Mouse (Mus musculus) forebrain, embryonic 15.5 days (tissue): ENCODE results near the gene Gm3238. TPM values are rescaled to one million over a fixed set of nuclear protein-coding genes. Genes with fewer than 3 reads are reported as not detected.

Experiments used
- ATAC-seq: fragments of 200-750 bp; cut with Nextera tagmentation; replicated peaks from 2 replicates; pipeline ENCODE4 v1.8.0; 2017; ENCODE audit warnings: mild to moderate bottlenecking, moderate TSS enrichment, moderate library complexity
- H3K27ac ChIP-seq: fragments of 300-500 bp; sonication (generic); replicated peaks from 2 replicates; pipeline ENCODE4 v1.5.1; 2015; ENCODE audit warnings: mild to moderate bottlenecking, inconsistent platforms
- H3K27me3 ChIP-seq: fragments of 300-500 bp; sonication (generic); 2 replicates; pipeline ENCODE4 v1.6.1; 2015; ENCODE audit warnings: inconsistent platforms
- H3K36me3 ChIP-seq: fragments of 300-500 bp; sonication (generic); 2 replicates; pipeline ENCODE4 v1.6.1; 2015; ENCODE audit warnings: mild to moderate bottlenecking, inconsistent platforms
- H3K4me1 ChIP-seq: fragments of 300-500 bp; sonication (generic); 2 replicates; pipeline ENCODE4 v1.6.1; 2015; ENCODE audit warnings: inconsistent platforms
- H3K4me2 ChIP-seq: fragments of 300-500 bp; sonication (generic); replicated peaks from 2 replicates; pipeline ENCODE4 v1.6.1; 2015; ENCODE audit warnings: mild to moderate bottlenecking, inconsistent platforms
- H3K4me3 ChIP-seq: fragments of 300-500 bp; sonication (generic); 2 replicates; pipeline ENCODE4 v1.5.1; 2015; ENCODE audit warnings: mild to moderate bottlenecking, inconsistent platforms
- H3K9ac ChIP-seq: fragments of 300-500 bp; sonication (generic); replicated peaks from 2 replicates; pipeline ENCODE4 v1.6.1; 2015; ENCODE audit warnings: mild to moderate bottlenecking, inconsistent platforms
- H3K9me3 ChIP-seq: fragments of 300-500 bp; sonication (generic); 2 replicates; pipeline ENCODE4 v1.6.1; 2016; ENCODE audit warnings: inconsistent platforms
- WGBS: fragments of 180-500 bp; shearing (Covaris S2); methylation state at CpG from one replicate; pipeline ENCODE4 v1.1.7; 2015; ENCODE audit warnings: mixed read lengths; 5-methylcytosine and 5-hydroxymethylcytosine counted together
- polyA plus RNA-seq: library from polyadenylated mRNA; unstranded; fragments of >200 nt; fragmentation: Nextera tagmentation; extraction: Ambion mirVana; gene quantifications from 2 replicates; pipeline ENCODE4 v1.2.1, GENCODE M21; 2015

The Gm3238 gene
- polyA plus RNA-seq, 1 experiment from 2014 or later = not detected

DNA sequence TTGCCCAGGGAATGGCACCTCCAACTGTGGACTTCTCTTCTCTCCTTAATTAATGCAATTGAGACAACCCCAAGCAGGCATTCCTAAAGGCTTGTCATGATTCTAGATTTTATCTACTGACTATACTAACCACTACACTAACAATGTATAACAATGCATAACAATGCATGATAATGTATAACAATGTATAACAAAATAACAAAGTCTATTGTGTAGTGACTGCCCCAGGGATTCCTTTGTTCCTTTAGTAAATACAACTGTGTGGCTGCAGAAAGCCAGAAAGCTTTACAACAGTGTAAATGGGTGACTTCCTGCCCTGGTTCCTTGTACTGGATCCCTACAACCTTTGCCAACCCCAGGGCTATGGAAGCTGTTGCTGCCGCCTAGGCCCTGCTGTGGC lies 35.2 kb downstream of the Gm3238 start:
- no peak overlapping the region for H3K9ac ChIP-seq
- H3K9me3 ChIP-seq = no peaks in the 10 kb centered on the region; the same call in 1 of the 2 replicates
- H3K4me1 ChIP-seq = no peaks in the 10 kb centered on the region
- ATAC-seq = no peak
- no peaks in the 10 kb centered on the region for H3K27me3 ChIP-seq
- 93% methylated on average over 1 of the region's 1 CpGs for WGBS
- H3K4me3 ChIP-seq = no peak overlapping the region
- no peak overlapping the region for H3K27ac ChIP-seq
- no peaks in the 10 kb centered on the region for H3K36me3 ChIP-seq
- no peak overlapping the region for H3K4me2 ChIP-seq

DNA sequence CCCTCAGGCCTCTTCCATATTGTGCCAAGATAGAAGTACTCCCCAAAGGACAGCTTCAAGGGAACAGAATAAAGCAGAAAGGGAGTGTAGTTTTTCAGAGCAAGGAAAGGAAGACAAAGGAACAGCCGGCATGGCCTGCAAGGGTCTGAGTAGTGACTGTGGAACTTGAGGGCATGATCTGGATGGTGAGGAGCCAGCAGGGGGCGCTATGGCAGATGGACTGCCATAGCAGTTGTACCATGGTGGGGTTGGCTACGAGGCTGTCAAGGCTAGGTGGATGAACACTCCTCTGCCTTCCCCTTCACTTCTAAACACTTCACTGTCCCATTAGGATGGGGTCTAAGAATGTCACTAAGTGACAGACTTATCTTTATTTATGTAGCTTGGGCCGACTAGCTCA lies 41.9 kb downstream of the Gm3238 start:
- WGBS = 50% methylated on average over 4 of the region's 4 CpGs
- no peak overlapping the region for H3K4me2 ChIP-seq

GRCm38 (mm10) chr10:77728280-77728679 lies 42.8 kb downstream of the Gm3238 start:
- Histone ChIP-seq H3K9ac (no peak overlapping the region), H3K27me3 (no peaks in the 10 kb centered on the region), H3K4me3 (no peak overlapping the region), H3K9me3 (no peaks in the 10 kb centered on the region), H3K27ac (no peak overlapping the region), H3K4me2 (no peak overlapping the region), H3K4me1 (no peaks in the 10 kb centered on the region), H3K36me3 (no peaks in the 10 kb centered on the region)
- 72% methylated on average over 4 of the region's 4 CpGs for WGBS
- no peak for ATAC-seq

More for the DNA sequence above, 41.9 kb downstream of the Gm3238 start:
- no peak for ATAC-seq
- Histone ChIP-seq H3K9me3 (no peaks in the 10 kb centered on the region), H3K27me3 (no peaks in the 10 kb centered on the region), H3K4me3 (no peak overlapping the region), H3K27ac (no peak overlapping the region), H3K36me3 (no peaks in the 10 kb centered on the region), H3K4me1 (no peaks in the 10 kb centered on the region), H3K9ac (no peak overlapping the region)

GRCm38 (mm10) chr10:77726186-77726585 lies 44.9 kb downstream of the Gm3238 start, which contains the start of gene Gm10100:
TSS of gene Gm10100 (plus strand) at chr10:77726486.
- H3K9me3 ChIP-seq = no peaks in the 10 kb centered on the region
- ATAC-seq = no peak
- H3K4me3 ChIP-seq = no peak within 1 kb of the TSS
- WGBS = 35% methylated on average over 3 of the region's 3 CpGs
- H3K9ac ChIP-seq = no peak within 1 kb of the TSS
- H3K27ac ChIP-seq = no peak within 1 kb of the TSS
- no peaks in the 10 kb centered on the region for H3K4me1 ChIP-seq
- H3K36me3 ChIP-seq = no peaks in the 10 kb centered on the region
- no peak within 1 kb of the TSS for H3K4me2 ChIP-seq
- H3K27me3 ChIP-seq = no peaks in the 10 kb centered on the region

DNA sequence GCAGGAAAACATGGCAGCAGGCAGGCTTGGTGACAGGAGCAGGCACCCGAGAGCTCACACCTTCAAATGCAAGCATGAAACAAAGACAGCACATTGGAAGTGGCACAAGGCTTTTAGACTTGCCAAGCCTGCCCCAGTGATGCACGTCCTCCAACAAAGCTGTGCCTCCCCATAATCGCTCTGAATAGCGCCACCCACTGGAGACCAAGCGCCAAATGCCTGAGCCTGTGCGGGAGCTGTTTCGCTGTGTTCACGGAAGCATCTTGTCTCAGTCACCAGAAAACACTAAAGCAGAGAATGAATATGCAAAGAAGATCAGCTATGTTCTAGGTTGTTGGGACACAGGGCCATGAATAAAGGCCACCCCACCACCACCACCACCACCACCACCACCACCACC lies 46.3 kb downstream of the Gm3238 start:
- WGBS = 75% methylated on average over 8 of the region's 8 CpGs
- H3K4me1 ChIP-seq = no peaks in the 10 kb centered on the region
- ATAC-seq = no peak
- H3K27me3 ChIP-seq = no peaks in the 10 kb centered on the region
- H3K27ac ChIP-seq = no peak overlapping the region
- no peak overlapping the region for H3K9ac ChIP-seq
- H3K36me3 ChIP-seq = no peaks in the 10 kb centered on the region
- H3K9me3 ChIP-seq = no peaks in the 10 kb centered on the region
- H3K4me2 ChIP-seq = no peak overlapping the region
- no peak overlapping the region for H3K4me3 ChIP-seq

Other genes with a start within 250 kb of the Gm3238 start
- 0.65 and 0.87 TPM in 2 replicates for gene Itgb2, start 241.1 kb downstream of the Gm3238 start, polyA plus RNA-seq
- gene Pttg1ip, start 189.6 kb downstream of the Gm3238 start, polyA plus RNA-seq = 67.5 and 71.0 TPM in 2 replicates
- 318 and 322 TPM in 2 replicates for gene Sumo3, start 165.2 kb downstream of the Gm3238 start, polyA plus RNA-seq
- gene Gm49325, start 165.1 kb downstream of the Gm3238 start, polyA plus RNA-seq = 4.2 and 8.6 TPM in 2 replicates
- gene Ube2g2, start 149.1 kb downstream of the Gm3238 start, polyA plus RNA-seq = 108 and 117 TPM in 2 replicates
- 0.17 and 0.52 TPM in 2 replicates for gene Tspear, start 84.8 kb downstream of the Gm3238 start, polyA plus RNA-seq
- gene Gm19402, start 80.6 kb downstream of the Gm3238 start, polyA plus RNA-seq = not detected in 2 replicates
- not detected in 2 replicates for gene Gm9508, start 74.1 kb downstream of the Gm3238 start, polyA plus RNA-seq
- gene Gm10272, start 64.7 kb downstream of the Gm3238 start, polyA plus RNA-seq = not detected in 2 replicates
- not detected in 2 replicates for gene Gm10024, start 59.9 kb downstream of the Gm3238 start, polyA plus RNA-seq
- not detected in 2 replicates for gene Gm10142, start 55.5 kb downstream of the Gm3238 start, polyA plus RNA-seq
- gene Krtap12-1, start 50.7 kb downstream of the Gm3238 start, polyA plus RNA-seq = not detected in 2 replicates
- not detected in 2 replicates for gene Gm10100, start 44.8 kb downstream of the Gm3238 start, polyA plus RNA-seq
- not detected in 2 replicates for gene Gm18596, start 28.7 kb downstream of the Gm3238 start, polyA plus RNA-seq
- not detected in 2 replicates for gene Gm9736, start 20.0 kb downstream of the Gm3238 start, polyA plus RNA-seq
- gene Gm3233, start 11.6 kb downstream of the Gm3238 start, polyA plus RNA-seq = not detected in 2 replicates
- gene Gm7138, start 5.6 kb upstream of the Gm3238 start, polyA plus RNA-seq = not detected in 2 replicates
- gene Gm3250, start 11.2 kb upstream of the Gm3238 start, polyA plus RNA-seq = not detected in 2 replicates
- gene Gm7137, start 16.9 kb upstream of the Gm3238 start, polyA plus RNA-seq = not detected in 2 replicates
- not detected in 2 replicates for gene Gm9639, start 23.8 kb upstream of the Gm3238 start, polyA plus RNA-seq
- not detected in 2 replicates for gene Gm19668, start 27.8 kb upstream of the Gm3238 start, polyA plus RNA-seq
- gene Gm9507, start 40.5 kb upstream of the Gm3238 start, polyA plus RNA-seq = not detected in 2 replicates
- not detected in 2 replicates for gene Gm2696, start 43.4 kb upstream of the Gm3238 start, polyA plus RNA-seq
- gene Krtap10-4, start 55.8 kb upstream of the Gm3238 start, polyA plus RNA-seq = not detected in 2 replicates
- gene Krtap10-10, start 64.6 kb upstream of the Gm3238 start, polyA plus RNA-seq = not detected in 2 replicates
- gene Gm36176, start 75.5 kb upstream of the Gm3238 start, polyA plus RNA-seq = not detected in 2 replicates
- not detected in 2 replicates for gene Gm10318, start 81.5 kb upstream of the Gm3238 start, polyA plus RNA-seq
- not detected in 2 replicates for gene Gm3285, start 90.7 kb upstream of the Gm3238 start, polyA plus RNA-seq
- gene Lrrc3, start 131.2 kb upstream of the Gm3238 start, polyA plus RNA-seq = 11.1 and 11.3 TPM in 2 replicates
- gene Trpm2, start 199.2 kb upstream of the Gm3238 start, polyA plus RNA-seq = 2.6 and 2.8 TPM in 2 replicates
- 35.0 and 37.1 TPM in 2 replicates for gene 1810043G02Rik, start 207.2 kb upstream of the Gm3238 start, polyA plus RNA-seq
- gene Pfkl, start 238.8 kb upstream of the Gm3238 start, polyA plus RNA-seq = 105 and 107 TPM in 2 replicates